Mouse (Mus musculus) kidney, postnatal 4 days (tissue): Measurements from ENCODE around the gene H2al1m.
"Not testable (repeated sequence)": the region's sequence is repeated elsewhere in the genome, so short reads cannot be mapped to it uniquely, and the experiment has no call there.

Source experiments
- DNase-seq, 2 experiments: peaks; one replicate each; pipeline ENCODE4 v3.0.0; 2021; ENCODE audit warnings: mixed read lengths in 2 of 2

Gene H2al1m

DNA sequence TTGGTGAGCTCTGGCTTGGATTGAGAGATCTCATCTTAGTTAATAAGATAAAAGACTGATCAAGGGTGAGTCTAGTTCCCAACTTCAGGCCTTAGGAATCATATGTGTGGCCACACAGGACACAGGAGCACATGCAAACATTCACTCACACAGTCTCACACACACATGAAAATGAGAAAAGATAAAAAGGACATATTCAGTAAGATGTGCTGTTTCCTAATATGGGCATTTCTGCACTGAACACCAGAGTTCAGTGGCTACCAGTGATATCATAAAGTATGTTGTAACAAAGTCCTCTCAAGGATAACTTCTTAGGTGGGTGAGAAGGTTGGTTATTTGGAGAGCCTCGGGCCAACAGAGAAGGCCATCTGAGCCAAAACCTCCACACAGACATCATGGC is at the start of gene H2al1m:
Gene H2al1m, plus strand, starts transcription at position 301 of the 400 bp plus-strand sequence.
- DNase-seq = not testable (repeated sequence)

GRCm38 (mm10) chrX:9240737-9241591 is 42.6 kb upstream of the H2al1m start:
- DNase-seq = no peak

- DNase-seq = peak; percentile 62 to 71
Observed at GRCm38 (mm10) chrX:9243381-9243864, 40.1 kb upstream of the H2al1m start.

DNA sequence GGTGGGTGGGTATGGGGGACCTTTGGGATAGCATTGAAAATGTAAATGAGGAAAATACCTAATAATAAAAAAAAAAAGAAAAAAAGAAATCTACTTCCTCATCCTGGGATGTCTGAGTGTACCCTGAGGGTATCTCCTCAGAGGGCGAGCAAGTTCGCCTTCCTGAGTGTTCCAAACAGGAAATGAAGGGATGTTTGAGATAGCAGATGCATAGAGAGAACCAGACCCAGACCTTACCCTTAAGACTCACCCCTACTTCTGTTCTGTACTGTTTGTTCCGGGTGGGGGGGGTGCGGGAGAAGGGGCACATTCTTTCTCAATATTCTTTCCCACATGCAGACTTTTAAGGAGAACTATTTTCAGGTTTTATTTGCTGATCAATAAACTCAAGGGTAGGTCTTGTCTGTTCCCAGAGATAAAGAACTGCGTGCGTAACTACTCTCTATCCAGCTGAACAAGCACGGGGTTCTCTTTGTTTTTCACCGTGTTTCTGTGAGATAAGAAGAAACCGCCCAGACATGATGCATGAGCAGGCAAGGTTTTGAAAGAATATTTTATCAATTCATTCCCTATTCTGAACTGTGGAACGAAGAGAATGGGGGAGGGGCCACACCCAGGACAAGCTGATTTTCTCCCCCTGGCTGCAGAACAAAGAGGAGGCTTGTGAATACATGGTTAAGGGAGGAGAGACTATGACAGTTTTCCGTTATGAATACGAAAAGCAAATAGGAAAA is 38.8 kb upstream of the H2al1m start:
- DNase-seq = no peak

- DNase-seq = no peak
Observed at GRCm38 (mm10) chrX:9248911-9249310, 34.7 kb upstream of the H2al1m start.

- no peak for DNase-seq
Observed at GRCm38 (mm10) chrX:9253990-9254389, 29.6 kb upstream of the H2al1m start.

GRCm38 (mm10) chrX:9254901-9255300 is 28.7 kb upstream of the H2al1m start:
- DNase-seq = no peak

GRCm38 (mm10) chrX:9256766-9257165 is 26.8 kb upstream of the H2al1m start, which contains the start of gene Gm14862:
Gene Gm14862 (minus strand): TSS chrX:9256899.
- DNase-seq = no peak

GRCm38 (mm10) chrX:9257831-9258230 is 25.7 kb upstream of the H2al1m start:
- DNase-seq = no peak

DNA sequence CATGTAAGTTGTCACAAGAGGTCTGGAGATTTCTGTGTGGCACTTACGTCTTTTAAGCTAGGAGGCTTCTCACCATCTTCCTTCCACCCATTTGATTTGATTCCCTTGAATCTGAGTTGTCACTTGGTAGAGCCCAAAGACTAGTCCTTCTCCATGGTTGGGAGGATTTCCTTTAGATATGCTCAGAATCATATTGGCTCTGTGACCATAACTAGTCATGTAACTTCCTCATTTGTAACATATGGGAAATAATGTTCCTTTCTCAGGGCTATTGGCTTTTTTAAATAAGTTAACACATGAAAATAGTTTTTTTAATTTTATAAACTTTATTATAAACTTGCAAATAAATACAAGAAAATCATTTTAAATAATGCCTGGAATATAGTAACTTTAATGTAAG is 24.3 kb upstream of the H2al1m start:
- DNase-seq = no peak

- no peak for DNase-seq
Observed at GRCm38 (mm10) chrX:9271112-9271511, 12.5 kb upstream of the H2al1m start.

- DNase-seq = no peak
Observed at GRCm38 (mm10) chrX:9271947-9272459, 11.6 kb upstream of the H2al1m start.

- DNase-seq = peak; percentile 59 to 72
Observed at GRCm38 (mm10) chrX:9272460-9273361, 10.9 kb upstream of the H2al1m start, which contains the start of gene Xk. Gene Xk (plus strand): TSS chrX:9272756.

DNA sequence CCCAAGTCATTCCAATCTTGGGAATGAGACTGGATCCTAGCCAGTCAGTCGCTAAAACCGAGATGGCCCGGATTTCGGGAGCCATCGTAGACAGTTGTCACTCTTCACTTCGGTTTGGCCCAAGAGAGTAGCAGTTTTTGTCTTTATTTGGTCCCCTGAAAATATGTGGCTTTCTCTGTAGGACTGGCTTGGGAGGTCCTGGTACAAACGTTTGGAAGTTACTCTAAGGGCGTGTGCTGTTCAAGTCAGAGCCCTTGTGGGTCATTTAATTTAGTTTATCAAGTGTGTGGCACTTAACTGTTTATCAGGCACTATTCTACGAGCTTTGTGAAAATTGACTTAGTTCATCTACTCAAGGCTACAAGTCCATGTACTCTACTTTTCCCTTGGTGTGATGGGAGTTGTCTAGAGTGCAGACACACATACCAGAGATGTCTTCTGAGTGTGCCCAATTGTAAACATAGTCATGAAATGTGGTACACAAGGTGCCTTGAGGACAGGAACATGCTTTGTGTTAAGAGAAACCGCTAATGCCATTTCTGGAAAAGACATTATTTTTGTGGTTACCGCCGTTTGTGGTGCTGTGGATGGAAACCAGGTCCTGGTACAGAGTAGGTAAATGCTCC is 10.1 kb upstream of the H2al1m start:
- no peak for DNase-seq

DNA sequence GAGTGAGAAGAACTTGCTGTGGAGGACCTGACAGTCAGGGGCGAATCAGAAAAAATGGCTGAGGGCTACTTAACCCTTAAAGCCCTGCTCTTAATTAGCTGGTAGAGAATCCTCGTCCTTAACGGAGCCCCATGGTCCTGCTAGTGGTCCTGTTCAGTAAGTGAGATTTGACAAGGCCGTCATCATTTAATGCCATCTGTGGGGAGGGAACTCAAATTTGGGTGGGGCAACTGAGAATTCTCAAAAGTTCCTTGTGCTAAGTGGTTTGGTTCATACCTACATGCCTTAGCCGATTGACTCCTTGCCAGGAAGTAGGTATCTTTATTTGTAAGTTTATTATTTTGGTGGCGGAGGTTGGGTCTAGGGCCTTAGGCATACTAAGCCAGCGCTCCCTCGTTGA is 9.2 kb upstream of the H2al1m start:
- DNase-seq = no peak

DNA sequence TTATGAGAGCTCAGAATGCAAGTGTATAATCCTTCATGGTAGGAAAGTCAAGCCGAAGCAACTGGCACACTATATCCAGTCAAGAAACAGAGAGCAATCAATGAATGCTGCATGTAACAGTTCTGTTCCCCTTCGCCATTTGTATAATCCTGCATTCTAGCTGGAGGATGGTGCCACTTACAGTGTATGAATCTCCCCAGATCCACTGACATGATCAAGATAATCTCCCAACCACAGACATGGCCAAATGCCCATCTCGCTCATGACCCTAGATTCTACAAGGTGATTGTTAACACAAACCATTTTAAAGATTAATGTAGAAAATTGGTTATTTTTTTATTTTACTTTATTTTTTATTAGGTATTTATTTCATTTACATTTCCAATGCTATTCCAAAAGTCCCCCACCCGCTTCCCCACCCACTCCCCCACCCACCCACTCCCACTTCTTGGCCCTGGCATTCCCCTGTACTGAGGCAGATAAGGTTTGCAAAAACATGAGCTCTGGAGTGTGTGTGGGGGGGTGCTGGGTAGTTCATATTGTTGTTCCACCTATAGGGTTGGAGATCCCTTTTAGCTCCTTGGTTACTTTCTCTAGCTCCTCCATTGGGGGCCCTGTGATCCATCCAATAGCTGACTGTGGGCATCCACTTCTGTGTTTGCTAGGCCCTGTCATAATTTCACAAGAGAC is 9.7 kb downstream of the H2al1m start:
- not testable (repeated sequence) for DNase-seq

DNA sequence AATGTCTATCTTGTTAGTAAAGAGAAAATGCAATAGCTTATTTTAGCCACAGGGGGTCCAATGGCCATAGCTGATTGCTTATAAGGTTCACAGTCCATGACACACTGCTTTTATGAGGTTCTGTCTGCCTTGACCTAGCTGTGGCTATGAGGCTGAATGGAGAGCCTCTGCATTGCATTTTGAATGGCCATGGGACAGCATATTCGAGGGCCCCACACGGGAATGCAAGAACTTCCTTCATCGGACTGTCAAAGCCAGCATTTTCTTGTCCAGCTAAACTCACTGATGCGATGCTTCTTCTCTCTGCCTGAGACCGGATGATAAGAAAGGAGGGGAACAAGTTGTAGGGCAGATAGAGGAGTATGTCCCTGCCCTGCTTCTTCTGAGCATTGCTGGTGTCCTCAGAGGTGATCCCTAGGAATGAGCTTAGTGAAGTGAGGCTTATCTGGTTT is 14.9 kb downstream of the H2al1m start:
- no peak for DNase-seq

DNA sequence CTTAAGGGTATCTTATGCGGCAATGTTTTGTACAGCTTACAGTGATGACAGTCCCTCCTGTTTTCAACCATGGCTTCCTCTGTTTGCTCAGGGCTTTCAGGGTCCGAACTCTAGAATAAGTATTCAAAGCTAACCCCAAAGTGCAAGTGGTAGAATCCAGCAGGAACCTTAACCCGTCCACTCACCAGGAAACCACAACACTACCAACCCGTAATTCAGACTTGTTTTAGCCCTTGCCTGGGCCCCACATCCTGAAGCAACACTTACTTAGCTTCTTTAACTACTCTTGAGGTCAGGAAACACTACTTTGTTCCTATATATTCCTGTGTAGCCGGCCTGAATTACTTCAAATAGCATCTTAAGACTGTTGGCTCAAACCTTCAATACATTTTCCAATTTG is 19.2 kb downstream of the H2al1m start:
- DNase-seq = no peak

GRCm38 (mm10) chrX:9303455-9303854 is 19.9 kb downstream of the H2al1m start:
- no peak for DNase-seq

GRCm38 (mm10) chrX:9316457-9316856 is 32.9 kb downstream of the H2al1m start:
- DNase-seq = not testable (repeated sequence)

DNA sequence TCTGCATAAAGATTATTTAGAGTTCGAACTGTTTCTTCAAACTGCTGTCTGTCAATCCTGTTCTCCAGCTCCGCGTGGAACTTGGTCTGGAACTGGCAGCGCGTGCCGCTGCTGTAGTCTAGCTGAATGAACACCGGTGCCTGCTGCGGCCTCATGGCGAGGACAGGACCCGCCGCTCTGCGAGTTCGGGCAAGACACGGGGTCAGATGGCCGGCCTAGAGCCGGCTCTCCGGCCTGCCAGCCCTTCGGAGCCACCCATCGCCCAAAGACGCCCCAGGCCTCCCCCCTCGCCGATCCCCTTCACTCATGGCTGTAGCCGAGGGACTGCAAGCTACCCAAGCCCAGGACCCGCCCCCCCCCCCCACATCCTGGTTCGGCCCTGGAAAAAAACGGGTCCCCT is 44.4 kb downstream of the H2al1m start:
- not testable (repeated sequence) for DNase-seq
